Mouse (Mus musculus) Muller cell, postnatal 12 days (primary cell): ENCODE measurements around the gene Gm3625.

ENCODE experiments used
- DNase-seq: peaks from one replicate; pipeline ENCODE4 v3.0.0-alpha.2; 2015; ENCODE audit errors: inconsistent ontology term

Gene Gm3625

DNA sequence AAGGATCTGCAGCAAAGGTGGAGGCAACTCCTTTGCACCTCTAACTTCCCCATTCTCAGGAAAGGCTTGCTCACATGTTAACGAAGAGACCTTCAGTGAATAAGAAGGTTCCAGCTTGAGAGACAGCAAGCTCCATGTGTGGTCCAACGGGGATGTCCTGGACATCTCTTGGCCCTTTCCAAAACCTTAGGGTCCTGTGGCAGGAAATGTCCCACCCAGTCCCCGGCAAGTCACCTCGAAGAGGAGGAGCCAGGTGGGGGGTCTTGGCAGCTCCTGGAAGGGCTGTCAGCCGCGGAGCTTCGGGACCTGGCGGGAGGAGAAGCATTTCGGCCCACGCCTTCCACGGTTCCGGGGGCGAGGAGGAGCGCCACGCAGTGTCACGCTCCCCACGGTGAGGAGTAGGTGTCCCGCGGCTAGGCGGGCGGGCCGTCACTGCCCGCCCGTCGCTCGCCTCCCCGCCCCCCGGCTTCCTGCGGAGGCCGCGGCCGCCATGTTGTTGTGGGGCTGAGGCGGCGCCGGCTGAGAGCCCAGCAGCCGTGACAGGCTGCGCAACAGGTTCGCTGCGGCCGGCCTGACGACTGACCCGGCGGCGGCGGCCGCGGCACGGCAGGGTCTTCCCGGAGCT is at the start of gene Gm3625, which contains the start of gene Itsn2:
Gene Gm3625 (minus strand): TSS at position 387 of the 625 bp plus-strand sequence.
Gene Itsn2 (plus strand): TSS at position 98 of the 625 bp plus-strand sequence.
- DNase-seq: peak; percentile 77

DNA sequence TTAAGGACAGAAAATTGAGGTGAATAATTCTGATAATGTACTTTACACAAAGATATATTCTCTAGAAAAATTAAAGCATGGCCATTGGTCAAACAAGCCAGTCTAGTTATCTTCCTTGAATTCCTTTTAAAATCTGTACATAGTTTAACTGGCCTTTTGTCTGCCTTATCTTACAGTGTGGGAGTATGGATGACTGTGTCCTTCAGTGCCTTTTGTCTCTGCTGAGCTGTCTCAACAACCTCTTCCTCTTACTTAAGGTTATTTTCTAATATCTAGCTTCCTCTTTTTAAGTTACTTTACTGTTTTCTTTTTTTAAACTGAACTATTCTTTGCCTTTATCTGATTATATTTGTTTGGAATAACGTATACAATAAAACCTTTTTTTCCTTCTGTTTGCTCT is 48.0 kb upstream of the Gm3625 start:
- no peak for DNase-seq

DNA sequence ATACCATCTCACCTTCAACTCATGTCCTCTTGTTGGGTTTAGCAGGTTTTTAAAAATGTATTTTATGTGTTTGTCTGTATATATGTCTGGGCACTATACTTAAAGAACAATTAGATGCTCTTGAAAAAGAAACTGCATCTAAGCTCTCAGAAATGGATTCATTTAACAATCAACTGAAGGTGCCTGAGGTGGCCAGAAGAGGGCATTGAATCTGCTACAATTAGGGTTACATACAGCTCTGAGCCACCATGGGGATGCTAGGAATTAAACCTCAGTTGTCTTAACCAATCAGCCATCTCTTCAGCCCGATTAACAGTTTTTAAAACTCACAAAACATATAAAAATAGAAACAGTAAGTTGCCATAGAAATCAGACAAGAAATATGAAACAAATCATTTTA is 45.7 kb upstream of the Gm3625 start:
- DNase-seq: no peak

DNA sequence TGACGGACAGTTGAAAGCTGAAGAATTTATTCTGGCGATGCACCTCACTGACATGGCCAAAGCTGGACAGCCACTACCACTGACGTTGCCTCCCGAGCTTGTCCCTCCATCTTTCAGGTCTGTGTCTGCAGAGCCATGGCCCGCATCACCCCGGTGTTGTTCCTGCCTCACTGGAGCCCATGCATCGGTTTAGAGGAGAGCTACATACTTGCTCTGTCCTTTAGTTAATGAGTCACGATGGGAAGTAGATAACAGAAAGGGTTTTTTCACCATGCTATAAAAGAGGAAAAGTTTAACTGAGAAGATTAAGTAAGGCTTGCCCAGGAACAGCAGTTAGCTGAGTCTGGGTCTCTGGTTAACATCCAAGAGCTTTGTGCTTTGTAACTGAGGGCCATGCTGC is 40.2 kb upstream of the Gm3625 start:
- DNase-seq: peak; percentile 9

DNA sequence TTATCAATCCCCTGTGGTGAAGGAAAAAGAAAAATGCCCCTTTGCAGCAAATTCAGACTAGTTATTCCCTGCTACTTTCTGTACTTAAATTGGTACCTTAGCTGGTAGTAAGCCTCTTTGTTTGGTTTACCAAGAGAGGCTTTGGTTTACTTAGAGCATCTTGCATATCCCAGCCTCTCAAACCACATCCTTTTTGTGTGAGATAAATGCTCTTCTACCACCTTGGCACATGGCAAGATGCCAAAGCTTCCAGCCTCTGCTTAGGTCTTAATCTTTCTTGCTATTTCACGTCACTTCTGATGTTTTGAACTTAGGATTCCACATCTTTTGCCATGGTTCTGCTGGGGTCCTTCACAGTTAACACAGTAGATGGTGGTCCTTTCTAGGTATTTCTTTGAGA is 31.5 kb upstream of the Gm3625 start:
- DNase-seq: no peak

DNA sequence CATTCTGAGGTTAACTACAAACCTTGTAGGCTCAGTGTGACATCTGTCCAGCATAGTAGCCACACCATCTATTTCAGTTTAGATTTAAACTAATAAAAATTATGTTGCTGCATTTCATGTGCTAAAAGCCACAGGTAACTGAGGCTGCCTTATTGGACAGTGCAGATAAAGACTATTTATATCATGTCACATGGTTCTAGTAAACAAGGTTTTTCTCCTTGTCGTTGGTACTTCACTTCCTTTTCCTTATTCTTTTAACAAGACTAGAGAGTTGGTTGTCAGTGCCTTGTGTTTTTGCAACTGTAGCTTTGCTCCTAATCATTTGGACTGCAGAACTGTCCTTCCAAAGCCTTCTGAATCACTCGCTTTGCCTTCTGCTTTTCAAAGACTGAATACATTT is 22.0 kb upstream of the Gm3625 start:
- no peak for DNase-seq

DNA sequence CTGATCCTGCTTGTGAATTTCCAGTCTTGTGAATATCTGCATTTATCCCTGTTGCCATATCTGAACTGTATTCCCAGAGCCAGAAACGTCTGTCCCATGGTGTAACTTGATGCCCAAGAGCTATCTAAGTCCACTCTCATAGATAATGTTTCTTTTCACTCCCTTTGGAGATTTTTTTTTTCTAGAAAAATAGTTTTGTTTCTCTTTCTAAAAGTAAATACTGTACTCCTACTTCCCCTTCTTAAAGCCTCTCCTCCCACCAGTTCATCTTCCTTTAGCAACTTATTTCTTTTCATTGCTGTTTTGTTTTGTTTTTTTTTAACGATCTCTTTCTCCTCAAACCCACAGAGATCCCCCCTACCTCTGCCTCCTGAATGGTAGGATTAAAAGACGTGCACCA is 13.9 kb upstream of the Gm3625 start:
- DNase-seq: no peak

DNA sequence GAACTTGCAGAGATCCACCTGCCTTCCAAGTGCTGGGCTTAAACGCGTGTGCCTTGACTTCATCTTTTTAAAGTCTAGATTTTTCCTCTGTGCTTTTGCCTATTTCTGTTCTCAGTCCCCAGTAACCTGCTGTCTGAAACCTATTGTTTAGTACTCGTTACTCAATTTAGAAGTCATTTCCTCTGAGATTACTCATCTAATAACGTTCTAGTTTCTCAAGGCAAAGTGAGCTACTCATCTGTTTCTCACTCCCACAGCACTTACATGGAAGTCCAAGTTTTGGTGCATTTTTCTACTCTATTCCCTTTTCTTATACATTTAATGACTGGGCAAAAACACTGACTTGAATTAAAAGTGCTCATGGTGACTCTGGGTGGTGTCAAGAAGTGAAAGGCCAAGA is 7.0 kb upstream of the Gm3625 start:
- no peak for DNase-seq

DNA sequence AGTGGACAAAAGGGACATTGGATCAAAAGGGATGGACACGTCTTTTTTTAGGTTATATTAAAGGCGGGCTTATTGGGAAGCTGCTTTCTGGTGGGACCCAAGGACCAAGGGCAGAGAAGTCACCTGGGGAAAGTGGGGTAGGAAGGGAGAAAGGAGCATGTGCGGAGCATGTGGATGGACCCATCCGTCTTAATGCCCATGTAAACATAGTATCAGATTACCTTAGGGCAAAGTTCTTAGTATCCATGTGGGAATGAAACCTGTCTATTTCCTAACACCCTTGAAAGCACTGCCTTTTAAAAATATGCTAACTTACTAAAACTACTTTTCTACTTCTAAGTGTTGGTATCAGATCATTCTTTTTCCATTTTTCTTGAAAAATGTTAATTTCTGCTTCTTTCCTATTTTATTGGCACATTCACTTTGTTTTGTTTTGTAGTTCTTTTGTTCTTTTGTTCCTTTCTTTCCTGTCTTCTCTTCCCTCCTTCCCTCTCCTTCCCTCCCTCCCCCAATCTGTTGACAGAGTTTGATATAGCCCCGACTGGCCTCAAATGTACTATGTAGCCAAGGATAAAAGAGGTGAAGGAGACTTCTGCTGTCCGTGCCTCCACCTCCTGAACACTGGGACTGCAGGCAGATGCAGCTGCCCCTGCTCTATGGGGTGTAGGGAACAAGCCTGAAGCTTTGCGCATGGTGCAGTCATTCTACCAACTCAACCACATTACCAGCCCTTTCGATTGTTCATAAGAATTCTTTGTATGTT is 6.1 kb upstream of the Gm3625 start:
- no peak for DNase-seq

DNA sequence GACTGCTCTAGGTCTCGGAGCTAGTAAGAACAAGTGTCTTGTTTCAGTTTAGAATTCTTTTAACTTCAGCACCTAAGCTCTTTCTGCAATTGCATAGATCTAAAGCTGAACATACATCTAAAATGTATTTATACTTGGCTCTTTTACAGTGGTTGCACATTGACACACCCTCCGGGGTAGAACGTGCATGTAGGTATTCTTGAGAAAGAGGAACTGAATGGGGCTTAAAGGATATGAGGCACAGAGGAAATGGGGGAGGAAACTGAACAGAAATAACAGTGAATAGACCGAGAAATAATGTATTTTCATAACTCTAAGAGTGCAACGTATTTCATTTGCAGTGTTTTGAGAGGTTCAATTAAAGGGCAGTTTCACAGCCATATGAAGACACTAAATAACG is 2.3 kb upstream of the Gm3625 start:
- DNase-seq: no peak

DNA sequence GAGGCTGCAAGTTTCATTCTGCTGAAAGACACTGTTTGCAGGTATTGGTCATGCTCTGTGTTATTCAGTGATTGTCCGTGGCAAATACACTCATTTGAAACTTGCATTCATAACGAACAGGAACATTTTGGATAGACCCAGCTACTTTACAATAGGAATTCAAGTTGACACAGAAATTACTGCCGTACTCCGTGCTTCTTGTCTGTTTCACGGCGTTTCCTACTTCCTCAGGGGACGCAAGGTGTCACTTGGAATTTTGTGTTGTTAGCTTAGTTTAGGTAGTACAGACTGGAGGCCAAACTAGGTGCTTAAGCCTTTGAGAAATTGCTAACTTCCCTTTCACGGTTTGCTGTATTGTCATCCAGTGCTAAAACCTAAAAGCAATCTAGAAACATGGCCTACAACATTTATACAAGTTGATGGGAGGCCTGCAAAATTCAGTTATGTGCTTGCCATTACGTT is 1.2 kb upstream of the Gm3625 start:
- peak; percentile 26 for DNase-seq

DNA sequence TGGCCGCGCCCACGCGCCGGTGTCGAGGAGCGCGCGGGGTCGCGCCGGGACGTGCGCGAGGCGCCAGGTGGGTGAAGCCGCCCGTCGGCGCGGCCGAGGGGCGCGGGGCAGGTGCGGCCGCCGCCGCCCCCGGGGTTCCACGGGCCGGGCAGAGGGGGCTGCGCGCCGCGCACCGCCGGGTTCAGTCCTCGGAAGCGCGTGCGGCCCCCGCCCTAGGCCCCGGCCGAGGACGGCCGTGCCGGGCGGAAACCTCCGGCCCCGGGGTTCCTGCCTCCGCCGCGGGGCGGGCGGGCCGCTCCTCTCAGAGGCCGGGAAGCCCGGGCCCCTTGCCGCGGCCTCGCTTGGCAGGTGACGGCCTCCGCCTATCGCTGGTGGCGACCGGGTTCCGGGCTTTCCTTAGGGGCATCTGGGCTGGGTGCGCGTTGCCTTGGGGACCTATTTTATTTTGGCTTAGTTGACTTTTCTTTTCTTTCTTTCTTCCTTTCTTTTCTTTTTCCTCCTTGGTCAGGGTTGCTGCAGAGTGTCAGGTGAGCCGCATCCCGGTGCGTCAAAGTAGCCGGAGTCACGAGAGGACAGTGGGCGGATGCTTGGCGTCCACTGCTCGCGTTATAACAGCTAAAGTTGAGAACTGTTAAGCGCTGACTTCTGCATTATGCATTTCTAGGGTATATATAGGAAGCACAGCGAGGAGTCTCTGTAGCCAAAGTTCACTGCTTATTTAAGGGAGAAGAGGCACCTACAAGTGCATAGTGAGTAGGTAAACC is 621 bp upstream of the Gm3625 start:
- peak; percentile 45 for DNase-seq

DNA sequence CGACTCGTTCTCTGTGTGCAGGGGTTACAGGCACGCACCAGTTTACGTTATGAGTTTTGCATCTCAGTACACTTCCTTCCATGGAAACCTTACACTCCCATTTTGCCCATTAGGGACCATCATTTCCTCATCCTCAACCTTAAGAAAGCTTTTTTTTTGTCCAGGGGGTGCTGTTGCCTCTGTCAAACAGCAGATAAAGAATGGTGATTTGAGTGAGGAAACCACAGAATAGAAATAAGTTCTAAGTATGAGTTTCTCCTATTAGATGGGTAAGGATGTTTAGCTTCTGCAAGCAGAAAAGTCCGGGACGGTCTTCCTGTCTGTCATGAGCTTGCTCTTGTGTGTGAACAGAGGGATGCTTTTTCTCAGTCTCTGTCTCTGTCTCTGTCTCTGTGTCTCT is 702 bp downstream of the Gm3625 start:
- no peak for DNase-seq

DNA sequence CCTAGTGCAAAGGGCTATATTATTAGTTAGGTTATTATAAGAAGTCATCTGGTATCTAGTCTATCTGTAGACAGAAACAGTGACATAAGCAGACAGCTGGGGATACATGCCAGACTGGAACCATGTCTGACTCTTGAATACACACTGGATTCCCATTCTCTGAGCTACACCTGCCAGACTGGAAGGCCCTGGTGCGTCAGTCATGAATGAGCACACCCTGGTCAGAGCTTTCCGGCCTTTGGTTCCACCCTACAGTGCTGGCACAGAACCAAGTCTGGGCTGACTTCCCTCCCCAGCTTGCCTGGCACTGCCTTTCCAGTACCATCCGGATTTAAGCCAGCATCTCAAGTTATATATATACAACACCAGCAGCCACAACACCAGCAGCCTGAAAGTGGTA is 4.1 kb downstream of the Gm3625 start:
- peak; percentile 33 for DNase-seq

DNA sequence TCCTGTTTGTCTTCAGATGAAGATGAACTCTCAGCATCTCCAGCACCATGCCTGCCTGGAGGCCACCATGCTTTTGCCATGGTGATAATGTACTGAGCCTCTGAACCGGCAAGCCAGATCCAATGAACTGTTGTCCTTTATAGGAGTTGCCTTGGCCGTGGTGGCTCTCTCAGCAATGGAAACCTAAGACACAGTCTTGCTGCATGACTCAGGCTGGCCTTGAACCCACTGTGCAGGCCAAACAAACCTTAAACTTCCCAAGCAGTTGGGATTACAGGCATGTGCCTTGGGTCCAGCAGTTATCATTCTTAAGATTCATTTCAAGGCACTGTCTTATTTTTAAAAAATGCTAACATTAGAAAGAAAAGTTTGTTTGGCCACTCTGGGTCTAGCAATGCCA is 4.9 kb downstream of the Gm3625 start:
- DNase-seq: no peak

DNA sequence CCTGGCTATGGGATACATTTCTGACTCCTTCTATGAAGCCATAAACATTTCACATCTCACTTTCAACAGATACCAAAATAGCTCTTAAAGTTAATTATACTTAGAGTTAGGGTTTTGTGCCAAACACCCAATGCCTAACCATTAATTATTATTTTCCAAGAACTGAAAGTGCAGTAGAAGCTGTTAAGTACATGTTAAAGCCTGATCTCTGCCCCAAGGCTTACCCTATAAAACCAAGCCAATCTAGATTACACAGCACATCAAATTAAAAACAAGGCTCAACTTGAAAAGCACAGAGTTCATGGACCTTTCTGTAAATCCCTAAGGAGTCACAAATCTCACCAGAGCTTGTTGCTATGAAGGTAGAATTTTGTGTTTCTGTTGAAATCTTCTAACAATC is 10.4 kb downstream of the Gm3625 start:
- no peak for DNase-seq

DNA sequence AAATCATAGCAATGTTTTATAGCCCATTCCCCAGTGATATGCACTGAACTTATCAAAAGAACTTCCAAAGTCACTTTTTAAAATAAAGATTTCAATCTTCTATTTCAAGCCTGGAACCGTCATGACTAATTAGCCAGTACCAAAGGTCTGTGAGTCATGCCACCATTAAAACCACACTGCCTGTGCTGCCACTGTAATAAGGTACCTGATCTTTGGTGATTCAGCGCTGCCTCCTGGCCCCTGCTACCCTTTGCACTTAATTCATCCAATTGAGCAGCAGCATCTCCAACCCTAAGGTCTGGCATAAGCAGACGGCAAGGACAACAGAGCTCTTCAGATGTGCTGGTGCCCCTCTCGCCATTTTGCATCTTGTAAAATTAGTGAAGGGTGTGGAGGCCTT is 18.7 kb downstream of the Gm3625 start:
- no peak for DNase-seq

DNA sequence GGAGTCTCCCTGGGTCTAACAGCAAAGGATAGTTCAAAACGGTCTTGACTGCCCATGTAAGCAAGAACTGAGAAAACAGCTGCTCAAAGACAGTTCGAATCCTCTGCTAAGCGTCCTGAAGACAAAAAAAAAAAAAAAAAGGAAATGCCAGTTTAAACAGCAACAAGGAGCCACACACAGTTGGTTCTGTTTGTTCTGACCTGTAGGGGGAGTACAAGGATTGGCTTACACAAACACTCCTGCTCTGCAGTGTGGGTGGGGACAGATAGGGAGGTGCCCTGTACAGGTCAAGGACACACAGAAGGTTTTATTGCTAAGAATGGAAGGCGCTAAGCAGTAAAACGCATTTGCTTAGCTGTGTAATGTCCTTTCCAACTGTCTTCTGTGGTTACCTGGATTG is 20.9 kb downstream of the Gm3625 start:
- peak; percentile 39 for DNase-seq

DNA sequence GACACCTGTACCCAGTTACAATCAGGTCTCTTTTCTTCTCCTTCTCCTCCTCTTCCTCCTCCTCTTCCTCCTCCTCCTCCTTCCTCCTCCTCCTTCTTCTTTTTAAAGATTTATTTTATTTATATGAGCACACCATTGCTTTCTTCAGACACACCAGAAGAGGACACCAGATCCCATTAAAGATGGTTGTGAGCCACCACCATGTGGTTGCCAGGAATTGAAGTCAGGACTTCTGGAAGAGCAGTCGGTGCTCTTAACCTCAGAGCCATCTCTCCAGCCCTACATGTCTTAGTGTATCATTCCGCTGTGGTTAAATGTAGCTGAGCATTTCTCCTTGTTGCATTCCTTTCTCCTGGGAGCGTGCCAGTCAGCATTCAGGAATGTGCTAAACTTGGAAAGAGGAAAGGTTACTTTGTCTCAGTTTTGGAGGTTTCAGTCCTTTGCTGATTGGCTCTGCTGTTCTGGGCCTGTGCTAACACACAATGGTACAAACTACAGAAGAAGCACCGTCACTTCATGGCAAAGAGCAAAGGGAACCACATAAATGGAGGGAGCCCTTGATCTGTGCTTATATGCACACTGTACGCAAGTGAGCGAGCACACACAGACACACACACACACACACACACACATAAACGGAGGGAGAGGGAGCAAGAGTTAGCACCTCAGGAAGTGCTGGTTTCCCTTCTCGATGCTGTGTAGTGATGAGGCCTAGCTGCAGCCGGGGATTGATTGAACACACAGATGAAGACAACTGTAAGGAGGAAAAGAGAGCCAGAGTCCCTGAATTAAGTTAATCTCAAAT is 34.0 kb downstream of the Gm3625 start:
- peak; percentile 96 for DNase-seq

DNA sequence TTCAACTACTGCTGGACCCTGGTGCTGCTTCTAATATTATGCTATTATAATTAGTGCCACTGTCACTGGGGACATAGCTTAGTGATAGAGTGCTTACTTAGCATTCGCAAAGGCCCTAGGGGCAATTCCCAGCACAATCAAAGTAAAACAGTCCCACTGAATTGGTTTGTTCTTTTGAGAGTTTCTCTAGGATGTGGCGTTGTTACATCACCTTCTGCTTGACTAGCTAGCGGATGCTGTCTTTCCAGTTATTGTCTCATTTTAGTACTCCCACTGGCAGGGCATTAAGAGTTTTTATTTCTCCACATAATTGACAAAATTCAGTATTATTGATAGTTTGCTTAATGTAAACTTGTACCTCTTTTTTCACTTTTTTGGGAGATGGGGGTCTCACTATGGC is 34.7 kb downstream of the Gm3625 start:
- DNase-seq: no peak

DNA sequence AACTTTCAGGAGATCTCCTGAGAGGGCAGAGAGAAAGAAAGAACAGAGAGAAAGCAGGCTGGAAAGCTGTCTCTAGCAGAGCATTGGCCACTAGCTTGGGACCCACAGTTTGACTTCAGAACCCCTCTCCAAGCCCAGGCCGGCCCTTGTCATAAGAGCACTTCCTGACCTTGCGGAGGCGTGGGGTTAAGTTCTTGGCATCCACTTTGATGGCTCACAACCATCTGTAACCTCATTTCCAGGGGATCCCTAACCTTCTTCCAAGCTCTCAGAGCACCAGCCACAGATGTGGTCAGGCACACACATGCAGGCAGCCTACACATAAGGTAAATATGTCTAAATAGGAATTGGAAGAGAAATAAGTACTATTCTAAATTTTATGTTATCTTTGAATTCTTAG is 35.3 kb downstream of the Gm3625 start:
- DNase-seq: no peak

DNA sequence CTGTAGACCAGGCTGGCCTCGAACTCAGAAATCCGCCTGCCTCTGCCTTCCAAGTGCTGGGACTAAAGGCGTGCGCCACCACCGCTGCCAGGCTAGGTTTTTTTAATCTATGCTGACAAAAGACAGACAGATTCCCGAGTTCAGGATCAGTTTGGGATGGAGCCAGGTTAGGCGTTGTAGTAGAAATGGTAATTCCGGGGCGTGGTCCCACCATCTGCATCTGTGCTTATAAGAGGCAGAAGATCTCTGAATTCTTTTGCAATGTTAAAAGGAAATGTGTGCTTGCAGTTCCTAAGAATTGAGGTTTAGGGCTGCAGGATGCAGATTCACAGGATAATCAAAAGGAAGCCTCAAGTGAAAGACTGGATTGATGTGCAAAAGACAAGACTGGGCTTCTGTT is 35.8 kb downstream of the Gm3625 start:
- no peak for DNase-seq
